Mouse (Mus musculus) olfactory bulb, adult 2 months (tissue): ENCODE measurements around the gene Gm17359.

Source experiments
- CTCF ChIP-seq: fragments of 200-500 bp; IDR thresholded peaks from 2 replicates; pipeline ENCODE4 v1.5.1; 2012; ENCODE audit warnings: low read depth, mild to moderate bottlenecking, low read length, moderate library complexity; ENCODE audit not compliant: insufficient read depth
- POLR2A ChIP-seq: fragments of 200-500 bp; IDR thresholded peaks from 2 replicates; pipeline ENCODE4 v1.6.1; 2012; ENCODE audit warnings: mild to moderate bottlenecking, low read depth, low read length, moderate library complexity; ENCODE audit not compliant: insufficient read depth

DNA sequence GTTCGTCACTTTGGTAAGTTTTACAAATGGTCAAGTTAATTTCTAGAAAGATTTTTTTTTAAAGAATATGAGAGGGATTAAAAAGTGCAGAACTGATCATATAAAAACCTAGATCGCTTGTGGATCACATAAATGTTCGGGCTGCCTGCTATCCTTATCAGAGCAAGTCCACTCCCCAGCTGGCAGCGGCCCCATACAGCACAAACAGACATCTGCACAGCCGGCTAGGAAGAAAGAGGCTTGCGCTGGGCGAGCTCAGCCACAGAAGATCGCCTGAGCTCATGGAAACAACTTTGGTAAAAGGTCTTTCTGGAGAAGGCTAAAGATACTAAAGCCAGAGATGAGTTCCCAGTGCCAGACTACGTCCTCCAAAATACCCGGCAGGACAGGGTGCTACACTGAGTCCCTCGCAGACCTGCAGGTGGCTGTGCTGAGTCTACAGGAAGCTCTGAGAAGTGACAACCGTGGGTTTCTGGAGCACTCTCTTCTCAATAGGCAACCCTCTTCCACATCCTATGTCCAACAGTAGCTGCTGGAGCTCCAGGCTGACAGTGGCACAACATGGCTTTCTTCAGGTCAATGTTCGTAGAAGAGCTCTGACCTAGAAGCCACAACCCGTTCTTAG is 122.3 kb downstream of the Gm17359 start:
- TF ChIP-seq CTCF (no peak), POLR2A (no peak)
